Mouse (Mus musculus) erythroblast, embryonic 14.5 days (primary cell): ENCODE measurements around the gene Bloc1s3.

Source experiments
- GATA1 ChIP-seq: IDR thresholded peaks from 2 replicates; pipeline ENCODE4 v1.6.1; 2012; ENCODE audit warnings: low read length, inconsistent platforms, mixed read lengths
- TAL1 ChIP-seq: IDR thresholded peaks from 3 replicates; pipeline ENCODE4 v1.6.1; 2012; ENCODE audit warnings: low read length, inconsistent platforms, mixed read lengths

- TF ChIP-seq GATA1, result no peak
- no peak for TF ChIP-seq TAL1
Measured at GRCm38 (mm10) chr7:19467638-19468037, 40.5 kb downstream of the Bloc1s3 start.
